Mouse (Mus musculus) hindbrain, embryonic 16.5 days (tissue): ENCODE data around the gene Mrpl44. TPM values are rescaled to one million over a fixed set of nuclear protein-coding genes. Genes with fewer than 3 reads are reported as not detected.

Experiments used
- ATAC-seq: fragments of 200-750 bp; cut with Nextera tagmentation; 2 replicates; pipeline ENCODE4 v1.8.0; 2017; ENCODE audit warnings: moderate TSS enrichment, moderate library complexity
- H3K27ac ChIP-seq: fragments of 300-500 bp; sonication (generic); 2 replicates; pipeline ENCODE4 v1.5.1; 2014; ENCODE audit warnings: low read depth, mild to moderate bottlenecking, control low read depth, low read length, moderate library complexity
- H3K27me3 ChIP-seq: fragments of 300-500 bp; sonication (generic); replicated peaks from 2 replicates; pipeline ENCODE4 v1.6.1; 2014; ENCODE audit warnings: low read length; ENCODE audit not compliant: control insufficient read depth, insufficient read depth
- H3K36me3 ChIP-seq: fragments of 300-500 bp; sonication (generic); 2 replicates; pipeline ENCODE4 v1.6.1; 2014; ENCODE audit warnings: mild to moderate bottlenecking, low read length, moderate library complexity, mixed read lengths; ENCODE audit not compliant: control insufficient read depth, insufficient read depth
- H3K4me1 ChIP-seq: fragments of 300-500 bp; sonication (generic); 2 replicates; pipeline ENCODE4 v1.6.1; 2014; ENCODE audit warnings: low read depth, low read length; ENCODE audit not compliant: control insufficient read depth, insufficient read depth
- H3K4me2 ChIP-seq: fragments of 300-500 bp; sonication (generic); 2 replicates; pipeline ENCODE4 v1.6.1; 2014; ENCODE audit warnings: mild to moderate bottlenecking, low read length, control low read depth, moderate library complexity
- H3K4me3 ChIP-seq: fragments of 300-500 bp; sonication (generic); 2 replicates; pipeline ENCODE4 v1.5.1; 2014; ENCODE audit warnings: mild to moderate bottlenecking, low read length, control low read depth, moderate library complexity
- H3K9ac ChIP-seq: fragments of 300-500 bp; sonication (generic); 2 replicates; pipeline ENCODE4 v1.6.1; 2014; ENCODE audit warnings: low read depth, mild to moderate bottlenecking, control low read depth, low read length, moderate library complexity
- H3K9me3 ChIP-seq: fragments of 300-500 bp; sonication (generic); 2 replicates; pipeline ENCODE4 v1.6.1; 2014; ENCODE audit warnings: mild to moderate bottlenecking, low read length, moderate library complexity; ENCODE audit not compliant: control insufficient read depth
- WGBS: fragments of 180-500 bp; shearing (Covaris S2); extraction: QIAGEN DNeasy Blood & Tissue Kit; methylation state at CpG from one replicate; pipeline ENCODE4 v1.1.7; 2014; 5-methylcytosine and 5-hydroxymethylcytosine counted together
- polyA plus RNA-seq: library from polyadenylated mRNA; unstranded; fragments of >200 nt; fragmentation: Nextera tagmentation; extraction: Ambion mirVana; gene quantifications from 2 replicates; pipeline ENCODE4 v1.2.1, GENCODE M21; 2015

Mrpl44 gene
- polyA plus RNA-seq, 1 experiment from 2014 or later, result 41.2 TPM

- Histone ChIP-seq H3K4me3 (peak overlapping the region; percentile 12; the same call in 1 of the 2 replicates), H3K27me3 (no peaks in the 10 kb centered on the region), H3K9me3 (no peaks in the 10 kb centered on the region), H3K36me3 (no peaks in the 10 kb centered on the region), H3K9ac (peak overlapping the region; percentile 33), H3K4me1 (peaks cover 22% of the 10 kb centered on the region), H3K27ac (no peak overlapping the region), H3K4me2 (peak overlapping the region; percentile 86)
- ATAC-seq, result no peak
- WGBS, result 66% methylated on average over 5 of the region's 5 CpGs
Observed at GRCm38 (mm10) chr1:79759436-79759972, 16.3 kb upstream of the Mrpl44 start.

- H3K4me1 ChIP-seq, result peaks cover 22% of the 10 kb centered on the region
- peak overlapping the region; percentile 79 for H3K4me3 ChIP-seq
- H3K27ac ChIP-seq, result no peak overlapping the region
- peak overlapping the region; percentile 91 for H3K9ac ChIP-seq
- 8% methylated on average over 11 of the region's 11 CpGs for WGBS
- no peaks in the 10 kb centered on the region for H3K9me3 ChIP-seq
- H3K27me3 ChIP-seq, result no peaks in the 10 kb centered on the region
- H3K36me3 ChIP-seq, result no peaks in the 10 kb centered on the region
- peak overlapping the region; percentile 86 for H3K4me2 ChIP-seq
- peak; percentile 11; the same call in 1 of the 2 replicates for ATAC-seq
Observed at GRCm38 (mm10) chr1:79760656-79761055, 15.2 kb upstream of the Mrpl44 start.

- H3K4me2 ChIP-seq, result peak overlapping the region; percentile 86
- no peaks in the 10 kb centered on the region for H3K27me3 ChIP-seq
- peak; percentile 96 for ATAC-seq
- no peaks in the 10 kb centered on the region for H3K36me3 ChIP-seq
- peak overlapping the region; percentile 91 for H3K9ac ChIP-seq
- peak overlapping the region; percentile 79 for H3K4me3 ChIP-seq
- peaks cover 22% of the 10 kb centered on the region for H3K4me1 ChIP-seq
- under 1% methylated on average over 64 of the region's 65 CpGs for WGBS
- H3K27ac ChIP-seq, result peak overlapping the region; percentile 62
- no peaks in the 10 kb centered on the region for H3K9me3 ChIP-seq
Observed at GRCm38 (mm10) chr1:79761106-79761916, 14.5 kb upstream of the Mrpl44 start.

- Histone ChIP-seq H3K27ac (peak overlapping the region; percentile 42; the same call in 1 of the 2 replicates), H3K9ac (peak overlapping the region; percentile 91), H3K27me3 (no peaks in the 10 kb centered on the region), H3K36me3 (no peaks in the 10 kb centered on the region), H3K4me2 (peak overlapping the region; percentile 65), H3K4me3 (peak overlapping the region; percentile 79), H3K4me1 (peaks cover 22% of the 10 kb centered on the region), H3K9me3 (no peaks in the 10 kb centered on the region)
- ATAC-seq, result peak; percentile 67
- 0% methylated on average over 6 of the region's 6 CpGs for WGBS
Observed at GRCm38 (mm10) chr1:79761917-79762271, 13.9 kb upstream of the Mrpl44 start.

- WGBS, result 63% methylated on average over 16 of the region's 16 CpGs
- H3K4me2 ChIP-seq, result peak overlapping the region; percentile 65
- H3K36me3 ChIP-seq, result no peaks in the 10 kb centered on the region
- peaks cover 17% of the 10 kb centered on the region for H3K4me1 ChIP-seq
- peak overlapping the region; percentile 91 for H3K9ac ChIP-seq
- H3K27ac ChIP-seq, result peak overlapping the region; percentile 49; the same call in 1 of the 2 replicates
- no peaks in the 10 kb centered on the region for H3K27me3 ChIP-seq
- H3K9me3 ChIP-seq, result no peaks in the 10 kb centered on the region
- ATAC-seq, result no peak
- H3K4me3 ChIP-seq, result peak overlapping the region; percentile 79
Observed at GRCm38 (mm10) chr1:79762282-79763250, 13.3 kb upstream of the Mrpl44 start.

GRCm38 (mm10) chr1:79764031-79764430 lies 11.8 kb upstream of the Mrpl44 start:
- no peak for ATAC-seq
- H3K9me3 ChIP-seq, result no peaks in the 10 kb centered on the region
- WGBS, result 90% methylated on average over 2 of the region's 2 CpGs

GRCm38 (mm10) chr1:79764483-79764882 lies 11.3 kb upstream of the Mrpl44 start:
- H3K4me2 ChIP-seq, result no peak overlapping the region
- H3K27me3 ChIP-seq, result no peaks in the 10 kb centered on the region
- H3K4me1 ChIP-seq, result peaks cover 16% of the 10 kb centered on the region
- H3K9ac ChIP-seq, result no peak overlapping the region
- no peaks in the 10 kb centered on the region for H3K9me3 ChIP-seq
- 92% methylated on average over 1 of the region's 1 CpGs for WGBS
- no peak overlapping the region for H3K4me3 ChIP-seq
- H3K36me3 ChIP-seq, result no peaks in the 10 kb centered on the region
- no peak overlapping the region for H3K27ac ChIP-seq
- ATAC-seq, result no peak

More at GRCm38 (mm10) chr1:79764031-79764430, 11.8 kb upstream of the Mrpl44 start:
- H3K36me3 ChIP-seq, result no peaks in the 10 kb centered on the region
- no peak overlapping the region for H3K4me3 ChIP-seq
- no peak overlapping the region for H3K9ac ChIP-seq
- H3K27me3 ChIP-seq, result no peaks in the 10 kb centered on the region
- no peak overlapping the region for H3K4me2 ChIP-seq
- H3K27ac ChIP-seq, result no peak overlapping the region
- H3K4me1 ChIP-seq, result peaks cover 17% of the 10 kb centered on the region

GRCm38 (mm10) chr1:79768231-79768630 lies 7.6 kb upstream of the Mrpl44 start:
- Histone ChIP-seq H3K4me2 (no peak overlapping the region), H3K4me1 (no peaks in the 10 kb centered on the region), H3K9ac (no peak overlapping the region), H3K36me3 (no peaks in the 10 kb centered on the region), H3K27me3 (no peaks in the 10 kb centered on the region), H3K27ac (no peak overlapping the region), H3K4me3 (no peak overlapping the region), H3K9me3 (no peaks in the 10 kb centered on the region)
- ATAC-seq, result no peak
- WGBS, result 74% methylated on average over 1 of the region's 1 CpGs
